Mouse (Mus musculus) heart, adult 2 months (tissue): ENCODE measurements around the gene Olfr263.

Experiments
- CTCF ChIP-seq: fragments of 200-600 bp; IDR thresholded peaks from 2 replicates; pipeline ENCODE4 v1.8.1; 2022; ENCODE audit warnings: antibody characterized with exemption, mild to moderate bottlenecking, moderate library complexity
- POLR2A ChIP-seq: fragments of 200-500 bp; IDR thresholded peaks from 2 replicates; pipeline ENCODE4 v1.6.1; 2011; ENCODE audit warnings: mild to moderate bottlenecking, low read depth, low read length, control low read depth; ENCODE audit not compliant: insufficient read depth

DNA sequence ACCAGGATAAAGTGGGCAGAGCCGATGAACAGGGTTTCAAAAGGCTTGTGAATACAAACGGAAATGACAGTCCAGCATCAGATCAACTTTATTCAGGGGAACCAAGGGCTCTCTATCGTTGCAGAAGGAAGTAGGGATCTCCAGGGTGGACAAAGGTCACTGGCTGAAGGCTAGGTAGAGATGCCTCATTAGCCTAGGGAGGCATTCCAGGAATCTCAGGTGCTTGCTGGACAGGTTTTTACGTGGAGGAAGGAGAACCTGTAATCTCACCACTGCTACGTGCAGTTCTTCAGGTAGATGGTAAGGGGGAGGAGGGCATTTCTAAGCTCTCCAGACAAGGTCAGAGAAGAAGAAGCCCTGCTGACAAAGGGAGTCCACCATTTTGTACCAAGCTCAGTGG, 48.2 kb downstream of the Olfr263 start:
- TF ChIP-seq POLR2A (no peak), CTCF (no peak)
